Mouse (Mus musculus): ENCODE data around the gene Tmem216. TPM values are rescaled to one million over a fixed set of nuclear protein-coding genes. Genes with fewer than 3 reads are reported as not detected.

The Tmem216 gene
- total RNA-seq (2021) = 1 to 10 TPM; 1.3 to 1.8 TPM
- long read RNA-seq, experiment 1, partial matches to known transcripts = 0 of 3 reads
- long read RNA-seq, experiment 1, other reads (novel, unspliced or antisense) = 1 of 3 reads
- long read RNA-seq, experiment 2, partial matches to known transcripts = 0 of 3 reads
- long read RNA-seq, experiment 2, other reads (novel, unspliced or antisense) = 1 of 3 reads

DNA sequence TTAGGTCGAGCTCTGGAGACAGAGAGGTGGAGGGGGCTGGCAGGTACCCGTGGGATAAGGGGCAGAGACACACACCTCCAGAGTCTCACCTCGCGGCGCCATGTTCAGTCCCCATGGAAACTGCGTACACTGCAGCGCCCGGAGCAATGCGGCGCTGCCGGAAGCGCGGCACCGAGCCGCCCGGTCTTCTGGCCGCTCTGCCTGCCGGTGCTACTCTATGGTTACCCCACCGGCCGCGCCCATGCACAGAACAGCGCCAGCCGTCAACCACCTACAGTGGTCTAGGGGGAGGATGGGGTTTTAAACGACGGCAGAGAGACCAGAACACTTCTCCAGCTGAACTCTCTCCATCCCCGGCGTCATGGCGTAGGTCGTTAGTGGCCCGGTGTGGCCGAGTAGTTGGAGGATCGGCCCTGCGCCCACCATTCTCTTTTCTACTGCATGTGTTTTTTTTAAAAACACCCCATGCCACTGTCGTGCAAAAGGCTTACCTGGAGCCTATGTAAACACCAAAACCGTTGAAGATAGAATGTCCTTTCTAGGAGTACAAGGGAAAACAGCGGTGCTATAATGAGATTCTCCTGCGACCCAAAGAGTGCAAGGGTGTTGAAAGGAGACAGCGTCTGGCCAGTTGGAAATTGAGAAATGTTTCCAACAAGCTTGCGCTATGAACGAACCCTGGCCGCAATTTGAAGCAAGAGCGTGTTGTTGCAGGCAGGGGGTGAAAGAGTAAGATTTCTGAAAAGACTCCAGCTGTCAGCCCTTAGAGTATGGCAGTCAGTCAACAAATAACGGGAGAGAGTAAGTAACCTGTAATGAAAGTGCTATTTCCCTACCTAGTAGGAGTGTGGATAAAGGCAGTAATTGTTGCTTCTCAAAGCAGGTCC is at the start of gene Tmem216:
Gene Tmem216, minus strand, starts transcription at position 615 of the 887 bp plus-strand sequence.
- peak; percentile 82 for DNase-seq
- intact Hi-C loops (cut with DNase I; ENCODE audit: low total_unique reads) = no loop called here

DNA sequence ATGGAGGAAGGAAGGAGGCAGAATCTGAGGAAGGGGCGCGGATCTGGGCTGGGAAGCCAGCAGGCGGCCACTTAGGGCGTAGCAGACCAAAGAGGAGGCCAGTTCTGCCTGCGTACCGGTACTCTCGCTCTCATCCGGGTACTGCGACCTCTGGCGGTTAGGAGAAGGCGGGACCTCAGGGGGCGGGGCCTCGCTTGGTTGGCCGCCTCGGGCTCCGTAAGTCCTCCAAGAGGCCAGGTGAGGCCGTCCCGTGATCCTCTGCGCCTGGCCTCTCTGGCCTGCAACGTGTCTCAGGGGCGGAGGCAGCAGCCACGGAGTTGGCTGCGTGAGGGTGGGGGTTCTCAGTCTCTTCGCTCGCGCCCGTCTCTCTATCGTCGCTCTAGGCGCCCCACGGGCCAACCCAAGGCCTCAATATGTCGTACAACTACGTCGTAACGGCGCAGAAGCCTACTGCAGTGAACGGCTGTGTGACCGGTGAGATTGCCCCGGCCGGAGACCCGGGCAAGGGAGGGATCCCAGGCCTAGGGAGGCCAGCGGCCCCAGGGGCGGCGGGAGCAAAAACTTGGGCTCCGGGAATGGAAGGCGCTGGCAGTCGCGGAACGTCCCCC is 49.4 kb upstream of the Tmem216 start, which contains the start of the genes Ddb1 and Tkfc:
Gene Ddb1, plus strand, starts transcription at position 35 of the 608 bp plus-strand sequence.
Gene Tkfc, minus strand, starts transcription at position 362 of the 608 bp plus-strand sequence.
- DNase-seq = peak; percentile 99
- intact Hi-C loops (cut with DNase I; ENCODE audit: low total_unique reads) = no loop called here

DNA sequence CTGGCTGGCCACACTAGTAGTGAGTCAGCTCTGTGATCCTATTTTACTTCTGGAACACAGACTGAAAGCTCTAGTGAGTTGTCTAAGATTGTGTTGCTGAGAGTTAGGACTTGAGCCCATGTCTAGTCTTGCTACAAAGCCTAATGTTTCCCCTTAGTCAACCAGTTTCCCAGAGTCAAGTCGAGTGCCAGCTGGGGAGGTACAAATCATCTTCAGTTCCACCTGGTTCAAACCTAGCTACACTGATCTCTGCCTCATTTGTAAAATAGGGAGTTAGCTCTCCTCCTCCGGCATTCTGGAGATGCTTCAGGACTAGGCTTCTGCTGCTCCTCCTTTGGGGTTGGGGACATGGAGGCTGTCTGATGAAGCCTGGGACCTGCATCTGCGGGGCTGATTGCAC is 48.5 kb upstream of the Tmem216 start:
- no peak for DNase-seq
- intact Hi-C loops (cut with DNase I; ENCODE audit: low total_unique reads) = no loop called here

GRCm38 (mm10) chr19:10603660-10604523 is 47.9 kb upstream of the Tmem216 start:
- intact Hi-C loops (cut with DNase I; ENCODE audit: low total_unique reads) = no loop called here
- DNase-seq = no peak

DNA sequence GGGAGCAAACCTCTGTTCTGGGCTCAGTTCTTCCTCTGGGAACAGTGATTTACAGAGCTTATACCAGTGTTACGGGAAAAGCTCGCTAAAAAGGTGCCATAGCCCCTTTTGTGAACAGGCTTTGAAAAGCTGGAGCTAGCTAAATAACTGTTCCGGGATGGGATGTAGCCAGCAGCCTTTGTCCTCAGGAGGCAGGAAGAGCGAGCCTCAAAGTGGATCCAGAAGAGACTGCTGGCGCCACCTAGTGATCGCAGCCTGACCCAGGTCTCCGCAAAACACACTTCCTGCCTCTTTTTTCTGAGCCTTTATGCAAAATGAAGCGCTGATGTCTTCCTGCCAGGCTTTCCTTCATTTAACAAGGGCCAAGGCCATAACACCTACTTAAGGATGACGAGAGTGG is 46.7 kb upstream of the Tmem216 start:
- peak; percentile 88 for DNase-seq
- intact Hi-C loops (cut with DNase I; ENCODE audit: low total_unique reads) = no loop called here

- intact Hi-C loops (cut with DNase I; ENCODE audit: low total_unique reads) = no loop called here
- DNase-seq = no peak
Measured at GRCm38 (mm10) chr19:10602247-10602769, 46.3 kb upstream of the Tmem216 start.

GRCm38 (mm10) chr19:10599648-10600047 is 43.6 kb upstream of the Tmem216 start:
- DNase-seq = no peak
- intact Hi-C loops (cut with DNase I; ENCODE audit: low total_unique reads) = loop anchor here (5.0 kb wide), 1 partner anchor 37 kb away; no protein-coding TSS in a partner anchor

- intact Hi-C loops (cut with DNase I; ENCODE audit: low total_unique reads) = loop anchor here (5.0 kb wide), 1 partner anchor 36 kb away; no protein-coding TSS in a partner anchor
- no peak for DNase-seq
Measured at GRCm38 (mm10) chr19:10598188-10598587, 42.1 kb upstream of the Tmem216 start.

GRCm38 (mm10) chr19:10591659-10592377 is 35.8 kb upstream of the Tmem216 start:
- intact Hi-C loops (cut with DNase I; ENCODE audit: low total_unique reads) = no loop called here
- no peak for DNase-seq

DNA sequence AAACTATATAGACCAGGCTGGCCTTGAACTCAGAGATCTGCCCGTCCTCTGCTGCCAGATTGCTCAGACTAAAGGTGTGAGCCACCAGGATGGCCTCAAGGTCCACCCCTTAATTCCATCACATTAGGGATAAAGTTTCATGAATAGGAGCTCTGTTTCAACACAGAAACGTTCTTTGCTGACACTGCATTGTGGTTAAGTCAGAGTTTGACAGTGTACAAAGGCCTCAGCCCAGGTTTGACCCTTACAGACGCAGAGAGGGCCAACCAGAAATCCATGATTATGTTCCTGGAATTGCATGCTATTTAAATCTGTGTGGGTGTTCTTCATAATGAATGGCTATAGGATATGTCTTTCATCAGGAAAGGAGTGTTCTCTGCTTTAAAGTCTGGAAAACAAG is 34.3 kb upstream of the Tmem216 start:
- DNase-seq = no peak
- intact Hi-C loops (cut with DNase I; ENCODE audit: low total_unique reads) = no loop called here

DNA sequence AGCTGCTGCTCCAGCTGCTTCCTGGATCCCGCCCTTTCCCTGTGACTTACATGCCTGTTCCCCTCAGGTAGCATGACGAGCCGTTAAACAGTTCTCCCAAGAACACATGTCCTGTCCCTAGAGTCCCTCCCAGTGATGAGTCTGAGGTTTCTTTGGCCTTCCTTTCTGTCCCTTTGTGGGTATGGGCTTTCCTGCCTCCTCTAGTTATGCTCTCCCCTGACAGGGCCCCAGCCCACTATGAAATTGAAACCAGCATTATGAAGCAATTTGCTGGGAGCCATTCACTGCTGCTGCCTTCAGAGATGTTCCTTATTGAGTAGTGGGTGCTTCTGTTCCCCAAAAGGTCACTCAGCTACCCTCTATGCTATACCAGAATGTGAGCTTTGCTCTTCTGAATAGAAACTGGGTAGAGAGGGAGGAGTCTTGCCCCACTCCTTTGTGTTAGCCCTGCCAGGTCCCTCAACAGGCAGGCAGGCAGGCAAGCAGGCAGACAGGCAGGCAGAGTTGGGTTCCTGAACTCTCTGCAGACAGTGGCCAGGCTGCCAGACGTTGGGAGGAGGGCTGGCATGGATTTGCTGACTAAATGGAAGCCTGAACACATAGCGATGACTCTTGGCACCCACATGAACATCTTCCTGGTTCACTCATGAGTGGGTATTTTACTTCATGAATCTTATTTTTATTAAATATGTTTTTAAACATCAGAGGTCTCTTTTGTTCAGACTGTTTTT is 33.3 kb upstream of the Tmem216 start:
- intact Hi-C loops (cut with DNase I; ENCODE audit: low total_unique reads) = no loop called here

GRCm38 (mm10) chr19:10587231-10587630 is 31.2 kb upstream of the Tmem216 start:
- no peak for DNase-seq
- intact Hi-C loops (cut with DNase I; ENCODE audit: low total_unique reads) = no loop called here

More for the DNA sequence above, 33.3 kb upstream of the Tmem216 start:
- no peak for DNase-seq

GRCm38 (mm10) chr19:10585112-10585511 is 29.1 kb upstream of the Tmem216 start:
- DNase-seq = no peak
- intact Hi-C loops (cut with DNase I; ENCODE audit: low total_unique reads) = no loop called here

GRCm38 (mm10) chr19:10583550-10584146 is 27.6 kb upstream of the Tmem216 start:
- intact Hi-C loops (cut with DNase I; ENCODE audit: low total_unique reads) = no loop called here
- no peak for DNase-seq

DNA sequence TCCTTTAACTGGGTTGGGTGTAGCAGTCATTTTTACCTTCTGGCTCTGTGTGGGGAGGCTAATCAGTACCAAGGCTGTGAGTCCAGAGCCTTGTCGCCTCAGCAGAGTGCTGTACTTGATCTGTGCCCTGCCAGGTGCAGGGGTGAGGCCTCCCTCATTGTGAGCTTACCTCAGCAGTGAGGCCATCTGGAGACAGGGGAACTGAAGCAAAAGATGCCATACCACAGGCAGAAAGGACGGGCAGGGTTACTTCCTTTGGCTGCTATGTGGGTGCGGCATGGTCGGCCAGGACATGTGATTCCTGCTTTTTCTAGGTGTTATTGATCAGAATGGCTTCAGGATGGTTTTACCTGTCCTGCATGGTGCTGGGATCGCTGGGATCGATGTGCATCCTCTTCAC is 25.9 kb upstream of the Tmem216 start:
- DNase-seq = no peak
- intact Hi-C loops (cut with DNase I; ENCODE audit: low total_unique reads) = no loop called here

GRCm38 (mm10) chr19:10580761-10581160 is 24.7 kb upstream of the Tmem216 start:
- intact Hi-C loops (cut with DNase I; ENCODE audit: low total_unique reads) = no loop called here
- DNase-seq = no peak

- no peak for DNase-seq
- intact Hi-C loops (cut with DNase I; ENCODE audit: low total_unique reads) = no loop called here
Measured at GRCm38 (mm10) chr19:10580102-10580501, 24.1 kb upstream of the Tmem216 start.

Data from gastrocnemius, postnatal 14 days (tissue).